Mouse (Mus musculus) embryo, embryonic 11 days (tissue): ENCODE results near the gene Fgfr2.
"Not testable (repeated sequence)": the region's sequence is repeated elsewhere in the genome, so short reads cannot be mapped to it uniquely, and the experiment has no call there.

ENCODE experiments used
- DNase-seq: peaks from one replicate; pipeline ENCODE4 v3.0.0-alpha.2; 2015

Gene Fgfr2

GRCm38 (mm10) chr7:131169099-131169498, 1954.1 kb downstream of the Fgfr2 start:
- DNase-seq: no peak

- no peak for DNase-seq
Observed at GRCm38 (mm10) chr7:131167771-131168170, 1955.4 kb downstream of the Fgfr2 start.

- DNase-seq: no peak
Observed at GRCm38 (mm10) chr7:131162251-131162650, 1960.9 kb downstream of the Fgfr2 start.

- DNase-seq: no peak
Observed at GRCm38 (mm10) chr7:131153044-131153443, 1970.1 kb downstream of the Fgfr2 start.

- no peak for DNase-seq
Observed at GRCm38 (mm10) chr7:131150179-131150578, 1973.0 kb downstream of the Fgfr2 start.

GRCm38 (mm10) chr7:131146214-131146613, 1976.9 kb downstream of the Fgfr2 start, which contains the start of gene 4933402N03Rik:
Gene 4933402N03Rik (minus strand): TSS chr7:131146314.
- DNase-seq: no peak

GRCm38 (mm10) chr7:131133181-131133580, 1990.0 kb downstream of the Fgfr2 start:
- DNase-seq: no peak

GRCm38 (mm10) chr7:131130021-131130420, 1993.1 kb downstream of the Fgfr2 start:
- peak; percentile 44 for DNase-seq

- no peak for DNase-seq
Observed at GRCm38 (mm10) chr7:131122210-131122807, 2000.8 kb downstream of the Fgfr2 start.

GRCm38 (mm10) chr7:131114434-131114833, 2008.7 kb downstream of the Fgfr2 start:
- no peak for DNase-seq

GRCm38 (mm10) chr7:131113676-131114075, 2009.5 kb downstream of the Fgfr2 start:
- no peak for DNase-seq

- DNase-seq: peak; percentile 69
Observed at GRCm38 (mm10) chr7:131112486-131112885, 2010.7 kb downstream of the Fgfr2 start.

GRCm38 (mm10) chr7:131082403-131082802, 2040.7 kb downstream of the Fgfr2 start:
- not testable (repeated sequence) for DNase-seq

GRCm38 (mm10) chr7:131075956-131076355, 2047.2 kb downstream of the Fgfr2 start:
- peak; percentile 31 for DNase-seq

GRCm38 (mm10) chr7:131074098-131074497, 2049.1 kb downstream of the Fgfr2 start:
- DNase-seq: not testable (repeated sequence)

GRCm38 (mm10) chr7:131073476-131073875, 2049.7 kb downstream of the Fgfr2 start:
- not testable (repeated sequence) for DNase-seq

- peak; percentile 1 for DNase-seq
Observed at GRCm38 (mm10) chr7:131068191-131068590, 2055.0 kb downstream of the Fgfr2 start.

- no peak for DNase-seq
Observed at GRCm38 (mm10) chr7:131062541-131062940, 2060.6 kb downstream of the Fgfr2 start.

- peak; percentile 4 for DNase-seq
Observed at GRCm38 (mm10) chr7:131059808-131060207, 2063.3 kb downstream of the Fgfr2 start.

GRCm38 (mm10) chr7:131057918-131058317, 2065.2 kb downstream of the Fgfr2 start:
- not testable (repeated sequence) for DNase-seq

GRCm38 (mm10) chr7:131054808-131055370, 2068.3 kb downstream of the Fgfr2 start:
- peak; percentile 22 for DNase-seq

GRCm38 (mm10) chr7:131049829-131050228, 2073.3 kb downstream of the Fgfr2 start:
- not testable (repeated sequence) for DNase-seq

GRCm38 (mm10) chr7:131045258-131045835, 2077.8 kb downstream of the Fgfr2 start:
- DNase-seq: peak; percentile 29

- no peak for DNase-seq
Observed at GRCm38 (mm10) chr7:131042657-131043056, 2080.5 kb downstream of the Fgfr2 start.
